Mouse (Mus musculus) monocyte, adult 5-6 weeks (primary cell): ENCODE measurements at regions not wholly inside any gene's neighbourhood (a gene's known extent, or its start where the extent isn't known, plus 50 kb on each side); places are given as distances from the start of the nearest gene placed in this dataset.

Experiments used
- ATAC-seq: fragments of 153-309, 156-312 bp; replicated peaks from 2 replicates; pipeline ENCODE4 v1.8.0; 2017; ENCODE audit warnings: mild to moderate bottlenecking; ENCODE audit not compliant: low TSS enrichment, insufficient number of reproducible peaks, severe bottlenecking, poor library complexity, low FRiP score

- ATAC-seq: no peak
Observed at GRCm38 (mm10) chr5:51935391-51936354, 254.6 kb downstream of the Dhx15 start.

- ATAC-seq: no peak
Observed at GRCm38 (mm10) chr5:51934910-51935309, 255.4 kb downstream of the Dhx15 start.

DNA sequence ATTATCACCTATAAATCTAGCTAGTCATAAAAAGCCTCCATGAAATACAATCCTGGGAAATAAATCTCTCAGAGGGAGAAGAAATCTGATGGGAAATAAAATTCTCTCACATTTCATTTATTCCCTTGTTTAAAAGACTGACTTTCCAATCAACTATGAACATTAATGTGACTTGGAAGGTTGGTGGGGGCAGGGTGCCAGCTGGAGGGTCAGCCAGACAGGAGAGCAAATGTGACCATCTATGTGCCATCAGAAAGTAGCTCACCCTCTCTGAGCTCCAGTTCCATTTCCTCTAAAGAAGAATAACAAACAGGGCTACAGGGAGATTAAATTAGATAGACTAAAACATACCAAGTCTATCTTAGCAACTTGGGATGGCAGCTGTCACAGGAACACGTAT, 257.0 kb downstream of the Dhx15 start:
- no peak for ATAC-seq

DNA sequence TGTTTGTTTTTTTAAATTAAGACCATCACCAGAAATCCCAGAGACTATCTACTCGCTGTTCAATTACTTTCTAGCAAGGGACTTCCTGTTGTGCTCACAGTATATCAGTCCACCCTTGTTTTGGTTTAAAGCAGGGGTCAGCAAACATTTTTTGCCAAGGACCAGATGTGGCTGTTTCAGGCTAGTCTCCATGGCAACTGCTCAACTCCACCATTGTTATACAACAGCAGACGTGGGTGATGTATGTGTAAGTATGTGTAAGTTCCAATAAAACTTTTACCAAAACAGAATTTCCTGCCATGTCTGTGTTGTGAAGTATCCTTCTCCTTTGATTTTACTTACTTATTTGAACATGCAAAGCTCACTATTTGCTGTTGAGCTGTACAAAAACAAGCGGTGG, 259.9 kb downstream of the Dhx15 start:
- ATAC-seq: no peak

- no peak for ATAC-seq
Observed at GRCm38 (mm10) chr5:51928801-51929200, 261.5 kb downstream of the Dhx15 start.

DNA sequence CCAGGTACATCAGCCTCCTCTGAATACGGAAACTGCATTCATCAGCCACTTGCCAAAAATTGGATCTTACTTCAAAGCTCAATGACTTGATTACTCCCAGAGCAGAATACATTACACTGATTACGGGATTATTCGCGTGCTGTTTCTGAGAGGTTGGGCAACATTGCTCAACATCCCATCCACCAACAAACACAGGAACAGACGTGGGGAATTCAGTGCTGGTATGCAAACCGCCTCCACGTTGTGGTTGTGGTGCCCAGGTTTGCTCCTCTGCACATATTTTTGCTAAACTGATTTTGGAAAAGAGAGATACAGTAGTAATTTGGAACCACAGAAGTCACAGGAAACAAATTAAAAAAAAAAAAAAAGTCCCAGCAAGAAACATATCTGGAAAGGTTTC, 266.9 kb downstream of the Dhx15 start:
- no peak for ATAC-seq

DNA sequence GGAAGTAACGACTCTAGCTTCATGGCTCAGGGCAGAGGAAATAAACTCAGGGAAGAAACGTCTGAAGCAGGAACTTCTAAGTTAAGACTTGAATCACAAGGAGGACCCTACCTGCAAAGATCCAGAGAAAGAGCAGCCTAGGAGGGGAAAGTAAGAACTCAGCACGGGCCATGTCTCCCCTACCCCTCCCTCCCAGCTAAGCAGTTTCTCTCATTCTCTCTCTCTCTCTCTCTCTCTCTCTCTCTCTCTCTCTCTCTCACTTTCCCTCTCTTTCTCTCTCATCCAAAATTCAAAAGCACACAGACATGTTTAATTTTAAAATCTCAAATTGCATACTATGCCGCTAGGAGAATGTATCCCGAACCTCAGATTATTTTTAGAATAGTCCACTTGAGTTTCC, 267.3 kb downstream of the Dhx15 start:
- ATAC-seq: no peak

DNA sequence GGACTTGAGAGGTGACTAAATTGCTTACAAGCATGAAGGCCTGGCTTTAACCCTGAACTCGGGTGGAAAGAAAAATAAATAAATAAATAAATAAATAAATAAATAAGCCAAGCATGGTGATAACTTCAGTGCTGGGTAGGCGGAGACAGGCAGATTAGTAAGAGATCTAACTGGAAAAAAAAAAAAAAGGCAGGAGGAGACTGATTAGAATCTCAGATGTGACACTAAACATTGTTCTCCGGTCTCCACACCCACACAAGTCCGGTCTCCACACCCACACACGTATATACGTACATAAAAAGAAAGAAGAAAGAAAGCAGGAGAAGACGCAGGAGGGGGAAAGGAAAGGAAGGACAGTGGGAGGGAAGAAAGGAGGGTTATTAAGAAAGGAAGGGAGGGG, 267.8 kb downstream of the Dhx15 start:
- no peak for ATAC-seq

GRCm38 (mm10) chr5:51917812-51918448, 272.4 kb downstream of the Dhx15 start:
- ATAC-seq: no peak

GRCm38 (mm10) chr5:51914731-51915130, 275.6 kb downstream of the Dhx15 start:
- ATAC-seq: no peak

DNA sequence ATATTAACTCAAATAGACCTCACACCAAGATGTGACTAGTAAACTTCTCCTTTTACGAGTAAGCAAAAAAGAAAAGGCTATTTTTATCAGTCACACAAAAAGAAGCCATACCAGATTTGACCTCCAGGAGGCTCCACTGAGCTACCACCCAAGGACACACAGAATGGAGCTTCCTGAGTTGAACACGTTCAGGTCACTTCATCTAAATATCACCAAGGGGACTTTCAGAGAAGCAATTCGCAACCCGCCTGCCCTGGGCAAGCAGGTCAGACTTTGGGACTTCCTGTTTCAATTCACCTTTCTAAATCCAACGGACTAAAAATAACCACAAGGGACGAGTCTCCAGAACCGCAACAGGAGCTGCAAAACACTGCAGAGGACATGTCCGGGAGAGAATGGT, 281.5 kb downstream of the Dhx15 start:
- ATAC-seq: no peak

- ATAC-seq: no peak
Observed at GRCm38 (mm10) chr5:51906315-51907109, 283.8 kb downstream of the Dhx15 start.

- no peak for ATAC-seq
Observed at GRCm38 (mm10) chr5:51894159-51894558, 296.2 kb downstream of the Dhx15 start.

GRCm38 (mm10) chr5:51891341-51891740, 299.0 kb downstream of the Dhx15 start:
- no peak for ATAC-seq

DNA sequence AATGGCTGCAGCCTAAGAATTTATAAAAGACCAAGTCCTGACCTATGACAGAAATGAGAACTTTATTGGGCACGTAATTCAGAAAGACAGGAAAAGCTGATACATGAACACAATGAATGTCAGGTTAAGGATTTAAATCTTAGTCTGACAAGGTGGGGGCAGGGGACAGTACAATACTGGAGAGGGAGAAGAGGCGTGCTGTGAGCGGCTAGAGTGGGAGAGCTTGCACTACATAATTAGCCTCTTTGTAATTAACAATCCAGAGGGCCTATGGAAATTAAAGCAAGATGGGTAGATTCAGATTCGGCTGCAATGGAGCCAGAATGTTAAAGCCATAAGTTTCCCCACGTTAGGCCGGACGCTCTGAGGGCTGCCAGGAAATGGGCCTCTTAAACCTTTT, 301.9 kb downstream of the Dhx15 start:
- ATAC-seq: no peak

- ATAC-seq: no peak
Observed at GRCm38 (mm10) chr5:51882594-51882993, 307.7 kb downstream of the Dhx15 start.

DNA sequence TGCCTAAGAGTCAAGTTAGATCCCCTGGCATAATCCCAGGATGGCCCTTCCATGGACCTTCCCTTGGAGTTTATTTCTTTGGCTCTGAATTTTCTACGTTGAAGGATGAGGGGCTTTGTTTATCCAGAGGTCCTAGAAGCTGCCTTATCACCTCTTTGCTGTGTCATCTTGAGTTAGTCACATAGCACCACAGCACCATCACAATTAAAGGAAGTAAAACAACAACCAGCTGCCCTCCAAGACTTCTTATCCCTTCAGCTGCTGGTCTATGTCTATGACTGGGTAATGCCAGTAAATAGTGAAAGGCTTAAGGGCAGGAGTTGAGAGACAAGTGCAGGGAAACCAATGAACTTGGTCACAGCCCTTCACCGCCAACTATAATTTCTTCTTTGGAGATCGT, 308.1 kb downstream of the Dhx15 start:
- ATAC-seq: no peak

GRCm38 (mm10) chr5:51876846-51877245, 309.3 kb upstream of the Ppargc1a start:
- ATAC-seq: no peak

- no peak for ATAC-seq
Observed at GRCm38 (mm10) chr5:51873571-51873970, 306.0 kb upstream of the Ppargc1a start.
